Mouse (Mus musculus) megakaryocyte, adult 5-6 weeks (primary cell): ENCODE data around the gene Deup1. TPM values are rescaled to one million over a fixed set of nuclear protein-coding genes. Genes with fewer than 3 reads are reported as not detected.
"Not testable (repeated sequence)": the region's sequence is repeated elsewhere in the genome, so short reads cannot be mapped to it uniquely, and the experiment has no call there.

Source experiments
- ATAC-seq: 2 replicates; pipeline ENCODE4 v1.8.0; 2016; ENCODE audit warnings: mild to moderate bottlenecking, inconsistent platforms; ENCODE audit not compliant: poor library complexity, severe bottlenecking
- total RNA-seq, 2 experiments: library from RNA; stranded (forward) in 1 of 2; stranded (reverse) in 1 of 2; fragments of 153-499, 151-499 nt in 1 of 2; fragments of 221-1000, 200-1000 nt in 1 of 2; gene quantifications; 2 replicates each; pipeline versions ENCODE4 v1.2.3 to v1.2.4; 2015 to 2017

The Deup1 gene
- total RNA-seq, 2 experiments from 2014 or later, result not detected

DNA sequence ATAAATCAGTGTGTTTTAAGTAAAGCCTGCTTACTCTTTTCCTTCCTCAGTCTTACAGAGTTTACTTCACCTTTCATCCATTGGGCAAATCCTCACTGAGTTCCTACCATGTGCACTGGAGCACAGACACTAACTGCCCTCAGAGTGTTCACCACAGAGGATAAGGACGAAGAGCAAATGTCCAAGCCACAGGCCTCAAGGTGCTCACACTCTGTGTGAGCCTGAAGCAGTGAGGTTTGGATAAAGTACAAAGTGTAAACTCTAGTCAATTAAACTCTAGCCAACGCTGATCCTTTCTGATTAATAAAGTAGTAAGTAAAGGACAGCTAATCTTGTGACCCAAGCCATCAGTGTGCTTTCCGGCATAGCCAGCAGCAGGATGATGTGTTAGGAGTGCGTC is 33.6 kb downstream of the Deup1 start:
- no peak for ATAC-seq

DNA sequence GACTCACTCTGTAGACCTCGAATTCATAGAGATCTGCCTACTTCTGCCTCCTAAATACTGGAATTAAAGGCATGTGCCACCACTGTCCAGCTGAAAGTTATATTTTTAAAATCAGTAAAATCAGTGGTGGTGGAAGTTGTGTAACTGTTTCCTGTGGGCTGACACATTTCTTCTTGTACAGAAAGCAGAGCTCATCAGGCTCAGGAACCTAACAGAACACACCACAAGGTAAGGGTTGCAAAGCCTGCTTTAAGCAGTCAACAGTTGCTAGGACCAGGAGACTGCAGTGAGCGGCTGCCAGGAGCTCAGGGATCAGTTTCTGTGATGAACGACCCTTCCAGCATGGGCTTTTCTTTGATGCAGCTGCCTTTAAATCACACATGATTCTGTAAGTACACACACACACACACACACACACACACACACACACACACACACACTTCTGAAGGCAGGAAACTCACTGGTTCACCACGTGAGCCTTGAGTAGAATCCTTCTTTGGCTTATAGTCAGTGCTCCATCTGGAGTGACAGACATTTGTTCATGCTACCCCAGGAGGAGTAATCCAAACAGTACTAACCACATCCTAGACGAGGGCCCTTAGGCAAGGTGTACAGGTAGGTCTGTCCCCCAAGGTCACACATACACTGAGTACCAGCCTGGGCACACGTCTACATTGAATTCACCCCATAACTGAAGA is 40.4 kb downstream of the Deup1 start:
- no peak for ATAC-seq

DNA sequence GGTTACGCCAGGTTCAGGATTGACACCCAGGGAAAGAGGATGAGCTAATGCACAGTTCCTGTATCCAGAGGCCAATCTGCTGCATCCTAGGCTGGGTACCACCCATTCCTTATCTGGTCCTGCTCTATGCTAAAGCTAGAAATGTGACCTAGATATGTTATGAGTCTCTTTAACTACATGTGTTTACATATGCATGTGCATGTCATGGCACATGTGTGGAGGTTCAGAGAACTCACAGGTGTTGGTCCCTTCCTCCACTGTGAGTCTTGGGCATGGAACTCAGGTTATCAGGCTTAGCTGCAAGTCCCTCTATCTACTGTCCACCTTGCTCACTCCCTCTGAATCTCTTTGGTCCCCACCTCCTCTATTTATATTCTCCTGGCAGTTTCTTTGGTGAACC is 41.8 kb downstream of the Deup1 start:
- ATAC-seq, result no peak

DNA sequence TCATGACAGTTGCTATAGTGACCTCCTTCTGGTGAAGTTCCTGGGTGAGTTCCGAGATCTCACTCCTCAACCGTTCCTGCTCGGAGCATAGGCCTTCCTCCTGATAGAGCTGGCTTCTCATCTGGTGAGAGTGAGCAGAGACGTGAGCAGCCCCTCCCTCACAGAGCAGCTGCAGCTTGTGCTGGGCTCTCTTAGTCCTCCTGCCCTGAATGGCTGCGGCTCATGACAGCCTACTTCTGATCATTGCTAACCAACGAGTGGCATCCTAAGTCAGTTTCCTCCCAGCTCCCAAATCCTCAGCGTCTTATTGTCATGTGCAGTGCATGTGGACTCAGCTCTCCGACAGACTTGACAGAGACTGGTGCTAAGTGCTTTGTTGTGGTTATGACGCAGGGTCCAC is 43.5 kb downstream of the Deup1 start:
- no peak for ATAC-seq

DNA sequence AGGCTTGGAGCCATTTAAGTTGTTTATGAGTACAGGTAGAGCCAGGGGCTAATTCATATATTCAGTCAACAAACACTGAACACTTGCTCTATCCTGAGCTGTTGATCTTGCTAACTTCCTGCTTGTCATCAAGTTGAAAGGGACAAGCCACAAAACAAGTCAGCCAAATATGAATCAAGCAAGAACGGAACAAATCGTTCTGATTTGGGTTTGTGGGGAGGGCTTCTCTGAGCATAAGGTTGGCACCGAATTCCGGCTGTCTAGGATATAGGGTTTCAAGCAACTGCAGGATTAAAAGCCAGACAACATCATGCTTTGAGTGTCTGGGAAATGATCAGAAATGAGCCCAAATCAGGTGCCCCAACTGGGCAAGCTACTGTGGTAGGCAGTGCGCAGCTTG is 45.7 kb downstream of the Deup1 start:
- ATAC-seq, result no peak

DNA sequence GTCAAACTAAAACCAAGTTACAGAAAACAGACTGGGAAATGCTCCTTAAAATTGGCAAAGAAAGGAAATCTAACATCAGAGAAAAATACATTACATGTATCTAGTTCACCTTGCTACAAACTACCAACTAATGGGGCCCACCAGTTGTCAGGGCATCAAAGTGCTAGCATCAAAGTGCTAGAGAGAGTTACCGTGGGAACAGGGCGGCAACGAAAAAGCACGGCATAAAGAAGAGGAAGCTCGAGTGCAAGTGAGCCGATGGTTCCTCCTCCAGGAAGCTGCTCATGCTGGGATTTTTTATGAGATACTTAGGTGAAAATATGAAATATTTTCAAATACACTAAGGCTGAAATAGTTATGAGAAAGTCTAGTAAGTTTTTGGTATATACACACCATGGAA is 47.6 kb downstream of the Deup1 start:
- no peak for ATAC-seq

DNA sequence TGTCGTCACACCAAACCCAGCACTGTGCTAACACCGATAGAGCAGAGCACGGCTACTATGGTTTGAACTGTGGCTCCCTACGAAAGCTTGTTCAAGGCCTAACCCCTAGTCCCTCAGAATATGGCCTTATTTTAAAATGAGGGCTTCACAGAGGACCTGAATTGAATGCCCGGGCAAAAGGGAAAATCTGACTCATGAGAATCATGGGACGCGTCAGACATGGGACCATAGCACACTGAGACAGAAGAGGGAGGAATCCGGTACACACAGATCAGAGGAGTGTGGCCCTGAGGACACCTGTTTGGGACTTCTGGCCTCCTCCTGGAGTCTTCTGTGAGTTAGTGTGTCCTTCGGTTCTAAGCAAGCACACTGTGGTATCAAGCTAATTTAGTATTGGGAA is 48.8 kb downstream of the Deup1 start:
- ATAC-seq, result no peak

DNA sequence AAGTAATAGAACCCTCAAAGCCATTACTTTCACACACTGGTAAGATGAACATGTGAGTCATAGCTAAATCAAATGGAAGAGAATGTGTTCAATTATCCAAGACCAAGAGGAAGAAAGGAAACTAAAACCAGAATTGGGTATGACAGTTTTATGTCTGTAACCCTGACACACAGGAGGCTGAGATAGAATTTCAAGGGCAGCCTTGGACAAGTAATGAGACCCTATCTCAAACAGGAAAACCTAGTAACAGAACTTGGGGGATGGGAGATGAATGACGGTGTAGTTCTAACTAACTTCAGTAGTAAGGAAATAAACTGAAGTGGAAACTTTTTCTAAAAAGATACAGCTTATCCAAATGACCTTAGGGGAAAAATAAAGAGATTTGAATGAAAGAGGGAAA is 49.3 kb downstream of the Deup1 start:
- no peak for ATAC-seq

DNA sequence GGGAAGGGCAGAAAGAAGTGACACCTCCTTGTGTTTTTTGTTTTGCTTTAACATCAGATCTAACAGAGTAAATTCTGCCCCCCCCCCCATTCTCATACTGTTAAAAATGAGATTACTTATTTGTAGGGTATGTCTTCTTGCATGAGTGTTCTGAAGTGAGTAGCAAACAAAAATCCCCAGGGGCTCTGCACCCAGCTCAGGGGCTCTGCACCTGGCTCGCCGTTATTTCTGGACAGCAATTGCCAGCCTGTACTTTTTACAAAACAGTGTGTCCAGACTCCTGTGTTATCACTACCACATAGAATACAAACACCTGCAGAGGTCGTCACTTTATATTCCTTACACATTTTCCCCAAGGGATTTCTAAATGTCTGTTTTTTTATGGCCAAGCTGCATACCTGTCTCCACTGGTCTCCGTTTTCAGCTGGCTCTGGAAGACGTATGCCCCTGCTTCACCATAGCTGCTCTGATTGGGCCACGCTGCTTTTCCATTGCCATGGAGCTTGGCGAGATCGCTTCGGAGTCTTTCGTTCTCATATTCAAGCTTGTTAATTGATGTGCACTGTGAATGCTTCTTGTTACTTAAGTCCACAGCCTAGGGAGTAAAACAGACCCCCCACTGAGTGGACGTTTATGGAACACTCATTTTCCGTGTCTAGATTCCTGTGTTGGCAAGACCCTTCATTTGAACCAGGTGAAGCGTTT is 52.8 kb downstream of the Deup1 start:
- ATAC-seq, result no peak

DNA sequence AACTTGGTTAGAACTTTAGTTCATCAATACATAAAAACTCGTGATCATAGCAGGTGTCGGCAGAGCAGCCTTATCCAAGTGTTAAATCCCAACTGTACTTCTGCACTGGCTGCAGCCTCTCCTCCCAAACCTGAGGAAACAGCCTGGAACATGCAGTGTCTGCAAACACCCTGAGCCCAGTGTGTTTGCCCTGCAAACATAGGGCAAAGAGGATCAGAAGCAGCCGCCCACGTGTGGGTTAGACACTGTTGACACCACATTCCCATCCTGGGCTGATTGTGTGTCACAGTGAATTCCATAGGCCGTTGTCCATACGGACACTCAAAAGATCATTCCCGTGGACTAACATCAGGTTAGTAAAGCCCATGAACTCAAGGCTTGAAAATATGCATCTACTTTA is 65.4 kb downstream of the Deup1 start:
- ATAC-seq, result no peak

DNA sequence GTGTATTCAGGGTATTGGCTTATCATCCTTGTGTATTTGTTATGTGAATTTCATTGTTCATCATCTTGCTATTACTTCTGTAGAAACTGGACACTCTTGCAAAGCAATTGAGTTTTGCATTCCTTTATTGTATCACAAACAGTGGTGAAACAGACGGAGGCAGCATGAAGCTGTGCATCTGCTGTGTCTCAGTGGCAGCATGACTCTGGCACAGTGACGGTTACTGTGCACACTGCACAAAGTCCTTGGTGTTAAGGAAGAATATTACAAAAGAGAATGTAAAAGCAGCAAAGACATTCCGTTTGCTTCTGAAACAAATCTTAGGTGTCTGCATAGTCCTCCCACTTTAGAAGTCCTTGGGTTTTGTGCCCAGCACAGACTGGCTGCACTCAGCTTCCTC is 67.3 kb downstream of the Deup1 start:
- ATAC-seq, result no peak

DNA sequence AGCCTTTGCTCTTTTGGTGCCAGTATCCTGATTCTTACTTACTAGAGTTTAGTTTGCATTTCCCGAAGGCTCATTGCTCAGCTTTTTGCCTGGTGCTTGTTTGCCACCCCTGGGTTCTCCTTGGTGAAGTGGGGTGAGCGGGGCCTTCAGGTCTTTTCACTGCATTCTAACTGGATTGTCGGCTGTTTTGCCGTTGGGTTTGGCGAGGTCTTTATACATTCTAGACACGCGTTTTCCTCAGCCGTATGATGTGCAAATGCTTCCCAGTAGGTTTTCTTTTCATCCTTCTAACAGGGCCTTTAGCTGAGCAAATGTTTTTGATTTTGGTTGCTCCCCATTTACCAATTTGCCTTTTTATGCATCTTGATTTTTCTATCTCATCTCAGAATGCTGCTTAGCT is 74.4 kb downstream of the Deup1 start:
- no peak for ATAC-seq

DNA sequence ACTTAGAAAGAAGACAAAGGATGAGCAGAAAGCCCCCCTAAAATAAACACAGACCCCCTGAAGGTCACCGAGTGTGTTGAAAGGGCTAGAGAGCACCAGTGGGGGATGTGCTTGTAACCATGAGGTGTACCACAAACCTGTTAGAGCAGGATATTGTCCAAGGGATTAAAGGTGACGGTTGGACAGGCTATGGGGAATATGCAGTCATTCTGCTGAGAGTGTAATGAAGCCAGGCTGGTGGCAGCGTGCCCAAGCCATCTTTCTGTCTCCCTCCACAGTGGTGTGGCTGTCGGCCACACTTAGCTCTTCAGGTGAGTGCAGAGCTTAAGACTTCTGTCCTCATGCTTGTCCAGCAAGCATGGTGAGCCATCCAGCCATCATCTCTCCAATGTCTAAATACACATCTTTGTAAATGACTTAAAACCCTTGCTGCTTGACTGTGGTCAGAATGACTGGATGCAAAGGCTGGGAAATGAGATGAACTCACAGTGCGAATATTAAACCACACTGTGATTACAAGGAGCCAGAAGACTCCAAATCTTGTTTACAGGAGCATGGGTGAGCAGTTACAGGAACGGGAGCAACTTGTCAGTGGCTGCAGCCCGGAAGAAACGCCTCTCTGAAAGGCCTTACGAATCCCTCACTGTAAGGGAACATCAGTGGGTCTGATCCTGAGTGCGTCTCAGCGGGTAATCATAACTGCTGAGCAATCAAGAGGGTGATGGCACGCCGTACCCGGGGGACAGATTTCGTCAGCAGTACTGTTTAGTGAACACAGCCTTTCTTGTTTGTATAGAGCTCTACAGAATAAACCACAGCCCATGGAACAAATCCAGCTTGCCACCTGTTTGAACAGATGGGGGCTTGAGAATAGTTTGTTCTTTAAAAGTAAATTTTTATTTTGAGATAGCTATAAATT is 75.5 kb downstream of the Deup1 start:
- ATAC-seq, result no peak

DNA sequence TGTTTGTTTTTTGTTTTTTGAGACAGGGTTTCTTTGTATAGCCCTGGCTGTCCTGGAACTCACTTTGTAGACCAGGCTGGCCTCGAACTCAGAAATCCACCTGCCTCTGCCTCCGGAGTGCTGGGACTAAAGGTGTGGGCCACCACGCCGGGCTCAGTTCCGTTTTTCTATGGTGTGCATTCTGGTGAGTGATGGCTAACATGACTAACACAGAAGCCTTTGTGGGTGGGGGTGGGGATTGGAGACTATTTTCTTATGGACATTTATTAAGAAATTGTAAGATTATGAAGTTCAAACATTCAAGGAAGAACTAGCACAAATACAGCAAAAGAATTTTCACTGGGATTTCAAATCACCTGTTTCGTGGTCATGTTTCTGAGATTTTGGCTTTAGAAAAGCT is 76.7 kb downstream of the Deup1 start:
- not testable (repeated sequence) for ATAC-seq

DNA sequence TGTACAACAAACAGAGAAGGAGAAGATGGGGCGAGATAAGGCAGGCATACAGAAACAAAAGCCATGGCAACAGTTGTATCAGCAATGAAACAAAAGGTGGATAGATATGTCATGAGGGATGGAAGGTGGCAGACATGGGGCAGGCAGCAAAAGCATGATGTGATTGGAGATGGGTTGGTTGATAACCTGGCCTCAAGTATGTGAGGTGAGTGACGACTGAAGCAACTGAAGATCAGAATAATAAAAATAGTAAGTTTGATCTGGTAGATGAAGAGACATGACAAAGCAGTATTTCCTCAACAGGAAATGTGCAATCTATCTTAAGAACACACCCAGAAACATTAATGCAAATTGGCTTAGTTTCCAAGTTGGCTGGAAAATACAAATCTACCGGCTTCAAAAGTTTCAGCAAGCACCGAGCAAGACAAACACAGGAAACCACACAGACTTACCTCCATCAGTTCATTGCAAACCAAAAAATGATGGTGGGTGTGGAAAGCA is 77.2 kb downstream of the Deup1 start:
- ATAC-seq, result 0 out of 2 replicates have a peak, but pooled peaks have one; percentile 18

DNA sequence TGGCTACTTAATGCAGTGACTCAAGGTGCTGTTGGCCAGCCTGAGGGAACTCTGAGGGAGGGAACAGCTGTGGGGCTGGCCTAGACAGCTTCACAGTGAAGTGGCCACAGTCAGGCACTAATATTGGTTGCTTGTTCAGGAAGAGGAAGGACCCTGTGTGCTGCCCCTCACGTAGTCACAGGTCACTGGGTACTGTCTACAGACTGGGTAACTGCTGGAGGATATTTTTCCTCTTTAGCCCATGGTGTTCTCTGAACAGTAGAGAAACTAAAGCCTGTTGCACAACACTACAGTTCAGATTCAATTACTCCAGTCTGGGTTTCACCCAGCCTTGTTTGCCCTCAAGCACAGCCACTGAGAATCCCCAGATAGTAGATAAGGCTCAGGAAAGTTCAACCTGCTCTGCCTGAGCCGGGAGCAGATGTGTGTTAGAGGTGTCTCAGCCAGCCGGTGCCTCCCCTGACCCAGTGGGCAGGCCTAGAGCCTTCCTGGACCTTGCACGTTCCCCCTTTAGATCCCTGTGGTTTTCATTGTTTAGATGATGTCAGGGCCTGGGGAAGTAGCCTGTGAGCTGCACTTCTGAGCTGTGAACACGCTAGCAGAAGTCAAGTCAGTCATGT is 85.9 kb downstream of the Deup1 start:
- ATAC-seq, result peak; percentile 53; the same call in 1 of the 2 replicates

DNA sequence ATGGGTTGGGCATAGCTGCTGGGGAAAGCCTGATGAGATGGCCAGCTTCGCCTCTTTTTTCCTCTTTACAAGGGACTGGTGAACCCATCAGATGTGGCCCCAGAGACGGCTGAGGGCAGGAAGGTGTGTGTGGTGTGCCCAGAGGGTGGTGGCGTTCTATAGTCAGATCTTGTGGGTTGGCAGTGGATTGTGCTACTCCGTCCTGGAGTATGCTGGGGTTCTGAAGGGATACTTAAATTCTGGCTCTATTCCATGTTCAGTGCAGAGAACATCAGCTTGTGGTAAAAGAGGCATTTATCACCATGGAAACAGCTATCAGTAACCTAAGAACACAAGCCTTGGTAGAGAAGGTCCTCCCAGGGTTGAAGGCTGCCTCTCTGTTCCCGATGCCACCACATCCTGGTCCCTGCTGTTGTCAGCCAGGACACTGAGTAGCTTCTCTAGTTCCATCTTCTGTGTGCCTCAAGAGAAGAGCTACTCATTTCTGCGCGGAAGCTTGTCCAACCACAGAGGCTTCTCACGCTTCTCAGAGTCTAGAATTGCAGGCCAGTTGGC is 88.7 kb downstream of the Deup1 start:
- no peak for ATAC-seq

DNA sequence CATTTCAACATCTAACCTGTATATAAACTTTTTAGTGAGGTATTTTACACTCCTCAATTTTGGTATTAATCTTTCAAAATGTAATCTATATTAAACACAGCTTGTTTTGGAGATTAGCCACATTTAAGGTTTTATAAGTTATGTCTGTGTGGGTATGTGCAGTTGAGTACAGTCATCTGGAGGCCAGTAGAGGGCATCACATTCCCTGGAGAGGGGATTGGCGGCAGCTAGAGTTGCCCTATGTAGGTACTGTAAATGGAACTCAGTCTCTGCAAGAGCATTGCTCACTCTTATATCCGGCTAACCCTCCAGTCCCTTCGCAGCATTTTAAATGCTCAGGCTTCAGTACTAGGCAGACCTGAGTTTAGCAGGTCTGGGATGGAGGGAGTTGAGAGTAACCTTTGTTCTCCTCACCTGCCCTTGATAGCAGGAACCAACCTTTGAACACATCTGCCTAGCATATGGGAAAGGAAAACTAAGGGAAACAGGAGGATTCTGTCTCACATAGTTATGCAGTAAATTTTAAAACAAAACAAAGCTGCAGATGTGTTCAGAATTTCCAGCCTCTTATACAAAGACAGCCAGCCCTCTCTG is 90.2 kb downstream of the Deup1 start:
- ATAC-seq, result no peak

DNA sequence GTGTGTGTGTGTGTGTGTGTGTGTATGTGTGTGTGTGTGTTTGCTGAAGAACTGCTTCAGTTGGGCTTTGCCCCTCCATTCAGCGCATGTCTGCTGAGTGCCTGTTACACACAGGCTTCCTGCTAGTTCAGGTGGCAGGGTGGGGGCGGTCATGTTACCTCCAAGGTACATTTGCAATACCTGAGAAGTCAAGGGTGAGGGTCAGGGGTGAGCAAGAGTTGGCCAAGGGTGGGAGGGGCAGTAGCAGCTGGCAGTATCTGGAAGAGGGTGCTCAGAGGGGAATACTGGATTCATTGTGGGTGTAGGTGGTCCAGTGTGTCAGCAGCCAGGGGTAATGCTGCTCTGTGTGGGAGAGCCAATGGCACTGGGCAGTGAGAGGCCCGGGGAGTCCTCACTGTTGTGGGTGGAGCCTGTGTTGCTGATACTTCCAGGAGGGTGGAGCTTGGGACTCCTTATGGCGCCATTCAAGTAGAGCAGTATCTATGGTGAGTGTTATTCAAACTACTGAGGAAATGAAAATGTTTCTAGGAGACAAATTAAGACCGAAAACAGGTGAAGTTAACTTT is 90.8 kb downstream of the Deup1 start:
- ATAC-seq, result no peak

DNA sequence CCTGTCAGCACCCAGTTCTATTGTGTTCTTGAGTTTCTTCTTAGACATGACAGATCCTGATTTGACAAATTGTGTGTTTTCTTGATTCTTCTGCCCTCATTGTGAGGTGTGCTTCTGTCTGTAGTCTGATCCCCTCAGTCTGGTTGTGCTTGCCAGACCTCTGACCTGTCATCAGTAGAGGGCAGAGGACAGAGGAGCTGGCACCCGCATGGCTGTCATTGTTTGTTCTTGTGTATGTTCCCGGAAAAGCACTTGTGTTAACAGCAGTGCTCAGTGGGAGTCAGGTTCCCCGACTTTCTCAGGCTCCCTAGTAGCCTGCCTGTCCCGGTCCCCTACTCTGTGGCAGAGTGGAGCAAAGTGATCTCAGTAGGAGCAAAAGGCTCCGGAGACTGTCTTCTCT is 92.3 kb downstream of the Deup1 start:
- ATAC-seq, result no peak
